Mouse (Mus musculus) E14TG2a.4 (cell line): Measurements from ENCODE around the gene Trp53i13.

Experiments used
- CTCF ChIP-seq: conservative IDR thresholded peaks from 2 replicates; pipeline ENCODE4 v1.5.1; 2014; ENCODE audit warnings: low read length
- NANOG ChIP-seq: IDR thresholded peaks from 2 replicates; pipeline ENCODE4 v1.6.1; 2014; ENCODE audit warnings: borderline replicate concordance, low read length, mixed read lengths
- POU5F1 ChIP-seq: IDR thresholded peaks from 2 replicates; pipeline ENCODE4 v1.6.1; 2014; ENCODE audit warnings: low read length, borderline replicate concordance

- TF ChIP-seq CTCF = no peak
- no peak for TF ChIP-seq NANOG
- no peak for TF ChIP-seq POU5F1
Observed at GRCm38 (mm10) chr11:77504377-77504776, 11.4 kb downstream of the Trp53i13 start.
